Mouse (Mus musculus) cerebral cortex, adult 2 months (tissue): ENCODE results near the gene Cga.

Experiments
- WGBS: fragments of 180-500 bp; shearing (Covaris S2); methylation state at CpG from one replicate; pipeline ENCODE4 v1.1.7; 2018; 5-methylcytosine and 5-hydroxymethylcytosine counted together

Gene Cga

DNA sequence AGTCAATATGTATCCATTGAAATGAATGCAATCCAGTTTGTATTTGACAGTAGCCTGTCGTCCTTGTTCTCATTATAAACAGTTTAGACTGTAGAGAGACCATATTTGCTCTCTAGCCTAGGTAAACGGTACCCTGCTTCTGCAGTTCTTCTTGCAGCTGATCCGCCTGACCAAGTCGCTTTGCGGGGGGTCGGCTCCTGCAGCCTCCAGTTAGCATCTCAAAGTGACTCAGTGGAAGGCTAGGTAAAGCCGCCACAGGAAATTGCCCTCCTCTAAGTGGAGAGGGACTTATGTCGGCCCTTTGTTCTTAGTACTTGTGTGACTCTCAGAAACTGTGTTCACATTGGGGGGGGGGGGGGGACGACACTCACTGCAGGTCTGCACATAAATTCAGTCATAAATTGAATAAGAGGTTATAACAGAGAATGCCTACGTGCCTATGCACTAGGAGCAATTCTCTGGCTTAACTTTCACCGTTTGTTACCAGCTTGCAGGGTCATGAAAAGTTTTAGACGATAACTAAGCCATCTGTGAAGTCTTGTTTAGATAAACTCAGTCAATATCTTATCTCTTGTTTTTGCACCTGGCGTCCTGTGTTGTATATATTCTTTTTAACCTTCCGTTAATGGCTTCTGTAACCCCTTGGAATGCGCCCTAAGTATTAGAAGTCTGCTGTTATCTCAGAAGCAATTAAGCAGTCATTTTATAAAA lies 4.3 kb upstream of the Cga start:
- 49% methylated on average over 15 of the region's 15 CpGs for WGBS

DNA sequence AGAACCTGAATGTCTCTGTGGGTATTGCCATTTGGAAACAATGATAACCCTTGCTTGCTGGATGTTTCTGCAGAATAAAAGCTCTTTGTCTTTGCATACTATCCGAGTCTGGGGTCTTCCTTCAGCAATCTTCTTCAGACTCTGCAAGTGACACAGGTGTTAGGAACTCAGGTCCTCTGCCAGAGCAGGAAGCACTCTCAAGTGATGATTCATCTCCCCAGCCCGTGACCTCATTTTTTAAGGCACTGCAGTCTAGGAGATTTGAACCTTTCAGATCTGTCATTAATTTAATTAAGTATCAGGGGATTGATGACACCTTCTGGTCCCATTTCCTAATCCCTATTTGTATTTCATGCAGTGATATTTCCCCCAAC lies 3.8 kb upstream of the Cga start:
- 60% methylated on average over 2 of the region's 2 CpGs for WGBS

DNA sequence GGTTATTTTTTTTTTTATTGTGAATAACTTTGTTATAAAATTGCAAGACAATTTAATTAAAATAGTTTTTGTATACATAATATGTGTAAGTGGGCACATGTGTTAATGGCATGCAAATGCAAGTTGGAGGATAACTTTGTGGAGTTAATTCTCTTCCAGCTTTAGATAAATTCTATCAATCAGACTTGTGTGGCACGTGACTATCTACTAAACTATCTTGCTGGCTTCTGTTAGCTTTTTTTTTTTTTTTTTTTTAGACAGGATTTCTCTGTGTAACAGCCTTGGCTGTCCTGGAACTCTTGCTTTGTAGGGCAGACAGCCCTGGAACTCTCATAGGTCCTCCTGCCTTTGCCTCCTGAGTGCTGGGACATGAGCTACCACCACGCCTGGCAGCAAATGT lies 4.9 kb downstream of the Cga start:
- WGBS = 67% methylated on average over 2 of the region's 2 CpGs

DNA sequence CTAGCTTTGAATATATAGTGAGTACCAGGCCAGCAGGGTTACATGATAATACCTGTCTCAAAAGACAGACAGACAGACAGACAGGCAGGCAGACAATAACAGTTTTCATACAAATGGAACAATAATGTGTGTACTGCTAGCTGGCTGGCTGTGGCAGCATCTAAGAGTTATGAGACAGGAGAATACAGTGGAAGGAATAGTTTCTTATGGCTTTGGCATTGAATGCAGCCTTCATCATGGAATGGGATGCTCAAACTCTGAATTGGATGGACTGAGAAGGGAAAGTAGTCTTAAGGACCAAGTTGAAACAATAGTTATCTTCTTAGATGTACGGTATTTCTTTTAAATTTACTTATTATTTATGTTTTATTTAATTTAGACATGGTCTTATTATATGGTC lies 5.7 kb downstream of the Cga start:
- WGBS = 96% methylated on average over 1 of the region's 1 CpGs

DNA sequence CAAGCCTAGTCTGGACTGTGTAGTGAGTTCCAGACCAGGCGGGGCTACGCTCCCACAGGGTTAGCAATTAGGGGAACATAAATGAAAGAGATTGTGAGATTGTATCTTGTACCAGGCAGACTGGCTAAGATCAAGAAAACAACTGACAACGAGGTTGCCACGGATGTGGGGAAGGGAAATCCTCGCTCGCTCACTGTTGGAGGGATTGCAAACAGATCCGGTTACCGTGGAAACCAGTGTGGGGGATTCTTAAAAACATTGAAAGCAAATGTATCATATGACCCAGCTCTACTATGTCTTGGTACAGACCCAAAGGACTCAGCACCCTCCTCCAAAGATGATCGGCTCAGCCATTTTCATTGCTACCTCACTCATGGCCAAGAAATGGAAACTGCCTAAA lies 6.6 kb downstream of the Cga start:
- WGBS = 30% methylated on average over 9 of the region's 9 CpGs

DNA sequence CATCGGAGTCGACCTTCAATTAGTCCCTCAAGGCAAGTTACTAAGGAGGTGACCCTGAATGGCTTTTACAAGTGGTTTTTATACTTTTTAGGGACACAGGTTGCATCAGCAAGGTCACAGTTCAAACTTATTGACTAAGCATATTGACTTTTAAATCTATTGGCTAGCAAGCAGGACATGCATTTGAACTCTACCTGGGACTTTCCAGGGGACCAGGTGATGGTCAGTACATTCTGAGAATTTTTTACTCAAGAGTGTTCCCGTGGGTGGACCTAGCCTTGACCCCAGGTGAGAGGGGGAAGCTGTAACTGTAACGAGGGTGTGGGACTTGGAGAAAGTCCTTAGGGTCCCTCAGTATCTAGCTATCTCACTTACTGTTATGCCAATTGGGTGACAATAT lies 7.6 kb downstream of the Cga start:
- WGBS = 84% methylated on average over 4 of the region's 4 CpGs

DNA sequence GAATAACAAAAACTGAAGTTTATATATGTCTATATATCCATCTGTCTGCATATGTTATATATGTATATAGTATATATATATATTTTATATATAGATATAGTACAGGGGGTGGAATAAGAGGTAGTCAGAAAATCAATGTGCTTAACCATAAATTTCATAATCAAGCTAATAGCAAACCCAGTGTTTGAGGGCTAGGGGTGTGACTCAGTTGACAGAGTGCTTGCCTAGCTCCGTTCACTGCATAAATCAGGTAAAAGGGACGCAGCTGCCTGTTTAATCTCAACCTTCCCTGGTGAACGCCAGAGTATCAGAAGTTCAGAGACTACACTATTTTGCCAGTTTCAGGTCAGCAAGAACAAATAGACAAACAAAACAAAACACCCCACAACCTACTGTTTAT lies 8.0 kb downstream of the Cga start:
- 75% methylated on average over 3 of the region's 3 CpGs for WGBS

DNA sequence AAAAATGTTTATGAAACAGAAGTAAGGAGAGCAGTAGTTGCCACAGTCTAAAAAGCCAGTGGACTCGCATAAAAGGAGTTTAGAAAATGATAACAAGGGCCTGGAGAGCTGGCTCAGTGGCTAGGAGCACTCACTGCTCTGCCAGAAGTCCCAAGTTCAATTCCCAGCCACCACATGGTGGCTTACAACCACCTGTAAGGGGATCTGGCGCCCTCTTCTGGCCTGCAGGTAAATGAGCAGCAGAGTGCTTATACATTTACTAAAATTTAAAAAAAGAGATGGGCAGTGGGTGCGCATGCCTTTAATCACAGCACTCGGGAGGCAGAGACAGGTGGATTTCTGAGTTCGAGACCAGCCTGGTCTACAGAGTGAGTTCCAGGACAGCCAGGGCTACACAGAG lies 11.8 kb downstream of the Cga start:
- WGBS = 75% methylated on average over 5 of the region's 5 CpGs

DNA sequence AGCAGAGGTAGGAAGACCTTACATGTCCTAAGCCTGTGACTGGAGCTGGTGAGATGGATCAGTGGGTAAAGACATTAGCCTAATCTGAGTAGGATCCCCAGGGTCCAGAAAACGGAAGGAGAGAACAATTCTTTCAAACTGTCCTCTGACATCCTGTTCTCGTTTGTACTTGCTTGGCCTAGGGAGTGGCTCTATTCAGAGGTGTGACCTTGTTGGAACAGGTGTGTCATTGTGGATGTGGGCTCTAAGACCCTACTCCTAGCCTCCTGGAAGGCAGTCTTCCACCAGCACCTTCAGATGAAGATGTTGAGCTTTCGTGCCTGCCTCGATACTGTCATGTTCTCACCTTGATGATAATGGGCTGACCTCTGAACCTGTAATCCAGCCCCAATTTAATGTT lies 12.6 kb downstream of the Cga start:
- 96% methylated on average over 4 of the region's 4 CpGs for WGBS

DNA sequence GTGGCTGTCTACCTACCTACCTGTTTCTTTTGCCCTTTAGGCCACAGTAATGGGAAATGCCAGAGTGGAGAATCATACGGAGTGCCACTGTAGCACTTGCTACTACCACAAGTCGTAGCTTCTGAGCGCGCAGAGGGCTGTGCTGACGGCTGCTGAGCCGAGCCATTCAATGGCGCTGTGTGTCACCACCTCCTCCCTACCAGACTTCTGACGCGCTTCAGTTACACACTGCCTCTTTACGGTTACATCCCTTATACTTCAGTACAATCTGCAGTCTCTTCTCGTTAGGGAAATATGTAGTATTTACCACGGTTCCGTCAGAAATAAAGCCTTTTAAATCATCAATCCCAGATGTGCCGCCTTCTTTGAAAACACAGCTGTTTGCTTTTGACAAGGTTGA lies 13.4 kb downstream of the Cga start:
- 38% methylated on average over 14 of the region's 14 CpGs for WGBS

DNA sequence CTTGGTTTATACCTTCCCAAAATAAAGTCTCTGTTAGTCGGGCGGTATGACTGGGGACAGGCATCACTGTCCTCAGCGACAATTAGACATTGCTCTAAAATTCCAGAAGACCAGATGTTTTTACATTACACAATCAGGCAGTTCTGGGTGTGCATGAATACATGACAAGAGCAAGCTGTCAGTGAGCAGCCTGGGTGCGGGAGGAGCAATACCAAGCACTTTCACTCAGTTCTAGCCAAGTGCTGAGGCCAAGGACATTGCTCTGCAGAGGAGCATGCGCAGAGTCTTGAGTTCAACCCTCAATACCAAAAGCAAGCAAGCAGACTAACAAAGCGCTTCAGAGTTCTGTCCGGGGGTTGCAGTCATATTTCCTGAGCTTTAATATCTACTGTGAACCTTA lies 14.5 kb downstream of the Cga start:
- 90% methylated on average over 7 of the region's 7 CpGs for WGBS

DNA sequence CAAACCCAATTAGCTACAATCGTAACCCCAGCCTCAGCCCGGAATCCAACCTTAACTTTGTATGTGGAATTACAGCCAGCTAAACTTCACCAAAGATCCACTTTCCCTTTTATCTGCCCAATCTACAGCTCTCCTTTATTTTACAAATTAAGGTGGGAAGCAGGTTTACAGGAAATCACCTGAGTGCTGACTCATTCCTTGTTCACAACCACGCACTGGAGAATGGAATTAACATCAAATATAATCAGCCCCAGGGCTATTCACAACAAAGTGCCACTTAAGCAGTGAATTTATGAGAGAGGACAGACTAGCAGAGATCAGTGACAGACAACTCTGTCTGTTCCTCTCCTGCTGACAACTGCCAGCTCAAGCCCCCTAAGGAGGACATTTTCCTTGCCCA lies 17.8 kb downstream of the Cga start:
- WGBS = 78% methylated on average over 3 of the region's 3 CpGs

DNA sequence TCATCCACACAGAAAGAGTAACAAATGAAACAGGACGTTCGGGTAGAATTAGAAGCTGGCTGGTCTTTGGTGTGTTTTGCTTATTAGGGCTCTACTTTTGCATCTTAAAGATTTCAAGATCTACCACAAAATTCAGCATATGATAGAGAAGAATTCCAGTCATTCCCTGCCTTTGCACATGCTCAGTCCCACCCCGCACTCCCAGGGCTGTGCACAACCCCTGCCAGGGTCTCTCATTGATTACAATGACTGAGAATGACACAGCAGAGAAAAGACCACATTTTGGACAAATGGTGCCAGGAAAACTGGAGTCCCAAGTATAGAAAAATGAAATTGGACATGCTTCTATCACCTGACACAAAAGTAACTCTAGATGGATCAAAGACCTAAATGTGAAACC lies 18.6 kb downstream of the Cga start:
- 91% methylated on average over 3 of the region's 3 CpGs for WGBS

DNA sequence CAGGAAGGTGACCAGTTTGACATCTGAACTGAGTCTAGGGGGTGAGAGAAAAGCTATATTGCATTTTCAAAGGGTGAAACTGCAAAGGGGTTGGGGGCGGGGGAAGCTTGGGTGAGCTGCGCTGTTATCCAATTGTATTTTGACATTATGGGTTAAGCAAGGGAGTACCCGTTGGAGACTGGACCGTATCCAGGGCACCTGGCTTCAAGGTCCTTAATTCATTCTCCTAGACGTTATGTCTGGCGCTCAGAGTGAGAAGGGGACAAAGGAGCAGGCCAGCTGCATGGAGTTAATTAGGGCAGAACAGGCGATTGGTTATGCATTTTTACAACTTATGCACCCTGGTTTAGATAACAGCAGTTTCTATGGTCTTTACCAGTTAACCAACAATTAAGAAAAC lies 23.8 kb downstream of the Cga start:
- WGBS = 60% methylated on average over 7 of the region's 7 CpGs

DNA sequence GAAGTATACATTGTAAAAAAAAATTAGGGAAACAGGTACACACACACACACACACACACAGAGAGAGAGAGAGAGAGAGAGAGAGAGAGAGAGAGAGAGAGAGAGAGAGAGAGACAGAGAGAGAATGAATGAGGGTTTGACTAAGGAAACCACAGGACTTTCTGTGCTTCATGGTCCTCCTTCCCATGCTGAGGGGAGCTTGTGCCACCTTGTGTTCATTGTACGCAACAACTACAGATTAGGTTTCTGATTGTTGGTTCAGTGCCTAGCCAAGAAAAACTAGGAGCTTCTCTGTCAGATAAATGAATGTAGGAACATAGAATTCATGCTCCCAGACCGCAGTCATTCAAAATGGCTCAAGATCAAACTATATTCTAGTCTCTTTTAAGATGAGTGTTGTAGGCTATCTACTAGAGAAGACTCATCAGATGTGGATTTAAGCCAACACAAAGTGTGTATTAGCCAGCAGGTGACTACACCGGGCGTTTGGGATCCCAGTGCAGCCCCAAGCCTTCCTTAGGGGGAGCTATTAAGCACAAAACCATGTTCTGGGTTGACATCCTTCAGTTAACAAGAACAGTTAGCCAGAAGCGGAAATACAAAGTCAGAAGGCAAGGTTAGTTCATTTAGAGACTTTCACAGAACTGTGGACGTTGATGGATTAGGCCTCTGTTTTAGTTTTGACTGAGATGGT lies 28.7 kb downstream of the Cga start:
- 62% methylated on average over 6 of the region's 6 CpGs for WGBS

DNA sequence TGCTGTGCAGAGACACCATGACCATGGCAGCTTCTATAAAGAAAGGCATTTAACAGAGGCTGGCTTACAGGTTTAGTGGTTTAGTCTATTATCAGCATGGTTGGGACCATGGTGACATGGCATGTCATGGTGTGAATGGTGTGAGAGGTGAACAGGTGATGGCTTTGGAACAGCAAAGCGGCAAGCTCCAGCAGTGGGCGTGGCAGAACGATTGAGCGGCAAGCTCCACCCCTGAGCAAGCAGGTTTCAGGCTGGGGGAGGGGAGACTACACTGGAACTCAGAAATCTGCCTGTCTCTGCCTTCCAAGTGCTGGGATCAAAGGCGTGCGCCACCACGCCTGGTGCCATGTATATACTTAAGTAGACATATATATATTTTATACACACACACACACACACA lies 34.8 kb downstream of the Cga start:
- WGBS = 84% methylated on average over 7 of the region's 7 CpGs

DNA sequence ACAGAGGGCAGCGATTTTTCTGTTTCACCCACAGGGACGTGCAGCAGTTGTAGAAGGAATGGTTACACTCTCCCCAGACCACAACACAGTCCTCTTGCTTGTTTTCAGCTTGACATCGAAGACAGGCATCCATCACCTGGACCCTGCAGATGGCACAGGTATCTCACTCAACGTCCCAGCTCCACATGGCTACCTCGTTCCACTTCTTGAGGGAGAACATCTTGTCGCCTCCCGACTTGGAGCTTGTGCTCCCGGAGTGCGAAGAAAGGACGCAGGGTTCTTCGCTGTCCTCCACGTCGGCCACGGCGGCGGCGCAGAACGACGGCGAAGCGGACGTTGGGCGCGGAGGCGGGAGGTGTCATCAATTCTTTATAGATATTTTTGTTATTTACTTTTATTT lies 47.5 kb downstream of the Cga start:
- WGBS = 95% methylated on average over 25 of the region's 25 CpGs

DNA sequence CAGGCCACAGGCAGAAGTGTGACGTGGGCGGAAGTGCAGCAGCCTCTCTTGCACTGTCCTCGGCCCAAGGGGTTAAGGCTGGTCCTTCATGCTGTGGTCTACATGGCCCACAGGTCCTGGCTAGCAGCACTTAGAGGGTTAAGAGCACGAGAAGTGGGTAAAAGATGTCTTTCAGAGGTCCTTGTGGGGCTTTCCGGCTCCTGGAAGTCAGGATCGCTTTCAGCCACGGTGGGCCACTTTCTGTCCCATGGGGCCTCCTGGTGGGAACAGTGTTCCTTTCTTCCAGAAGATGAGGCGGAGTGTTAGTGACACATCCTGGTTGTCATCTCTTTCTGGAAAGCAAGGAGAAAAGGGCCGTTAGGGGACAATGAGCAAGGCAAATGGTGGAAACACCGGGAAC lies 60.1 kb downstream of the Cga start:
- WGBS = 86% methylated on average over 10 of the region's 10 CpGs
